Mouse (Mus musculus) left cerebral cortex, adult 18-20 months (tissue): ENCODE measurements around the gene Igsf11. TPM values are rescaled to one million over a fixed set of nuclear protein-coding genes. Genes with fewer than 3 reads are reported as not detected.

ENCODE experiments used
- DNase-seq, 2 experiments: peaks; one replicate each; pipeline ENCODE4 v3.0.0; 2021 to 2022; ENCODE audit warnings: low spot score in 2 of 2, mixed read lengths in 1 of 2
- long read RNA-seq, 2 experiments: library from polyadenylated mRNA; stranded (forward); transcript quantifications; one replicate each; pipeline ENCODE4 v2.0.0; 2021
- total RNA-seq, 2 experiments: library from RNA; stranded (reverse); gene quantifications; 2 replicates each; pipeline ENCODE4 v1.2.3; 2021

Gene Igsf11
- total RNA-seq = 10 to 100 TPM; 39.0 to 41.5 TPM
- long read RNA-seq, experiment 1, transcript Igsf11-201 (7 exons, 3,443 nt) = major isoform, 36 of 46 reads
- long read RNA-seq, experiment 1, partial matches to known transcripts = 1 of 46 reads
- long read RNA-seq, experiment 1, other reads (novel, unspliced or antisense) = 8 of 46 reads
- long read RNA-seq, experiment 2, transcript Igsf11-201 (7 exons, 3,443 nt) = major isoform, 17 of 22 reads
- long read RNA-seq, experiment 2, partial matches to known transcripts = 0 of 22 reads
- long read RNA-seq, experiment 2, other reads (novel, unspliced or antisense) = 5 of 22 reads

DNA sequence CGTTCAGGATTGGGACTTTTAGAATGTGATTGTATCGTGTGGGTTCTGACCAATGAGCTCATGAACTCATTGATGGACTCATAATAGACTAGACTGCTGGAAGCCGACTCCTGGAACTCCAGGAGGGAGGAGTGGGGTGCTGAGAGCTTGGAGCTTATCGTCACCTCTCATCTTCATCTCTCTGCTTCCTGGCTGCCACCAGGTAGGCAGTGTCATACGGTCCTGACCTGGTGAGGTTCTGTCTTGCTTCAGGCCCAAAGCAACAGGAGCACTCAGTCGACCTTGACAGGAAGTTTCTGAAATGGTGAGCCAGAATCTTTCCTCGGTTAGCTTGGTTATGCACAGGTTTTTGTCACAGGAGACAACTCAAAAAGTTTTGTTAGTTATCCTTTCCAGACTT lies at the start of gene Igsf11:
Igsf11 (plus strand) TSS at position 301 of the 400 bp plus-strand sequence.
- no peak for DNase-seq

DNA sequence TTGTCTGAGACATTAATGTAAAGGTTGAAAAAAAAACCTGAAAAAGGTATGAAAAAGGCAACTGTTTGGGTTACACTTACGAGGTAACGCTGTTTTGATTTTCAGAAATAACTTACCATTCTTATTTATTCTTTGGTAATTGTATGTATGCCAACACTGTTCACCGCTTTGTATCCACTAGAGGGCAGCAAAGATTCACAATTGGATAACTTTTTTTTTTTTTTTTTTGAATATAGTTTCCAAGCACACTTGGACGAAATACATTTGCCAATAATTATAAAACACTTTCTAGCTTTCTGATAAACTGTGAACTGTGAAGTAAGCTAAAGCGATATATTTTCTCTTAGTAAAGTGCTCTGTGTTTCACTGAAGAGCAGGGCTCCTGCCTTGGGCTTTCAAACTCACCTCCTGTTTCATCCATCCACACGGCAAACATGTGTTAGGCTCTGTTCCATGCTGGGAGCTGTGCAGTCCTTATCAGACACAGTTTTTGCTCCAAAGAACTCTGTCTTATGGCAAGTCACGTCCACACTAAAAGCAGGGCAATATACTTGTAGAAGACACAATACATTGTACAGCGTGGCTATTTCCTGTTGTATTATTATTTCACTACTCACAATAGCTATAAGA lies 34.2 kb upstream of the Igsf11 start:
- DNase-seq = no peak

GRCm38 (mm10) chr16:38860548-38860947 lies 31.9 kb upstream of the Igsf11 start:
- DNase-seq = no peak

GRCm38 (mm10) chr16:38864358-38864757 lies 28.1 kb upstream of the Igsf11 start:
- no peak for DNase-seq

DNA sequence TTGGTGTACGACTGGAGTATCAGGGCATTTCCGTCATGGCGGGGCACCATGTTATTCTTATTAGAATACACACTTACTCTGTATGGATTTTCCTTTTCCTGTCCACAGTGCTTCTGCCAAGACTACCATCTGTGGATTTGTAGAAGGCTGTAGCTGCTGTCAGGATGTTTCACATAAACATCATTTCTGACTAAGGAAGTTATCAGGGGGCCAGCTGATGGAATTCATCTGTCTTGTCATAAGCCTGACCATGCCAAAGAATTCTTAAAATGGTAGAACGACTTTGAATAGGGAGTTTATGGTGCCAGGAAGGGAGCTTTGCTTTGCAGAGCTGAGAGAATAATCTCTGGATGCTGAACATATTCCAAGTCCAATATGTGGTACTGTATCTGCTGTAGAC lies 19.2 kb upstream of the Igsf11 start:
- peak; percentile 13 to 19 for DNase-seq

DNA sequence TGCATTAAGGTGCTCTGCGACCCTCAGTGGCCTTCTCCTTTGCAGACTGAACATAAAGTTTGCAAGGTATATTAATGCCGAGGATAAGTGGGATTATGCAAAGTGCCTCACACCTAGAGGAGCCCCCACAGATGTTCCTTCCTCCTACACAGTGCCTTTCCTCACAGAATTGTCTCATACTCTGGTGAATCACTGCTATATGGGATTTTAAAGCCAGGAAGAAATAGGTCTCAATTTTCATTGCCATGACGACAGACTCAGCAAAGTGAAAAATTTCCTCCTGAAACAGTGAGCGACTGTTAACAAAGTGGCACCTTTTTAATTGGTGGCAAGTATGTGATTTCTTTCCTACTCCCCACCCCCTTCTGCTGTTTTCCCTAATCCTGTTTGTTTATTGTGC lies 18.0 kb upstream of the Igsf11 start:
- DNase-seq = peak; percentile 39 to 44

- no peak for DNase-seq
These were observed 6.5 kb downstream of the Igsf11 start for GRCm38 (mm10) chr16:38898816-38899425.

DNA sequence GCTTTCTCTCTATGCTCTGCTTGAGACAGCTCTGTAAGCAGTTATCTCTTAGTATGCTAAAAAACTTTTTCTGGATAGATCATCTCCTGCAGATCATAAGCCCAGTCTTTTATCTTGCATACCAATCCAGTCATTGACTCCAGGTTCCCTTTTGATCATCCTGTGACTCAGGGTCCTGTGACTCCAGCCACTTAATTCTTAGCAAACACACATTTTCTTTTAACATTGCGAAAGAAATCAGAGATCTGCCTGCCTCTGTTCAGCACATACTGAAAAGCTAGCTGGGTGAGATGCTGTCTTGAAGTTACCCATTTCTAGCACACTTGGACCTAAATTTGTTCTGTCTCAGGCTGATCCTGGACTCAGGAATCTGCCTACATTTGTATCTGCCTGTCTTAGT lies 7.6 kb downstream of the Igsf11 start:
- no peak for DNase-seq

DNA sequence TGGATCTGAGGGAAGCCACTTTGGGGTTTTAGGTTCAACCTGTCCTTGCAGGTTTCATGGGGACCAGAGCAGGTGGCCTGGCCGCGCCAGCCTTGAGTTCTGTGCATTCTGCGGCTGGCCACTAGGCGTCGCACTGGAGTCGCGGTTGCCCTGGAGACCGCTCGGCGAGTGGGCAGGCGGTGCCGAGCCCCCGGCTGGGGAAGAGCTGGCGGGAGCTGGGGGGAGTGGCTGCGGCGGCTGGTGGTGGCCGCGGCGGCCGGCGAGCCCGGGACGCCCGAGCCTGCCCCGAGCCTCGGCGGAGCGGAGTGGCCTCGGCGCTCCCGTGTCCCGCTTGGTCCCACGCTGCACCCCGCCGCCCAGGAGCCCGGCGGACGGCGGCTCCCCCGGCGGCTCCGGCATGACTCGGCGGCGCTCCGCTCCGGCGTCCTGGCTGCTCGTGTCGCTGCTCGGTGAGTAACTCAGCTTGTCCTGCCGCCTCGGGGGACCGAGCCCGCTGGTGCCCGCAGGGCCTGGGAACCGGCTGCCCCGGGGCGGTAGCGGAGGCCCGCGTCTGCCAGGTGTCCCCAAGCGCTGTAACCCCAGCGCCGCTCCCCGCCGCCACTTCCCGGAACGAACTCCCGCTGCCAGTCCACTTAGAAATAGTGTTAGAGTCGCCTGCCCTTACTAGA lies 9.8 kb downstream of the Igsf11 start:
- peak; percentile 93 to 94 for DNase-seq

DNA sequence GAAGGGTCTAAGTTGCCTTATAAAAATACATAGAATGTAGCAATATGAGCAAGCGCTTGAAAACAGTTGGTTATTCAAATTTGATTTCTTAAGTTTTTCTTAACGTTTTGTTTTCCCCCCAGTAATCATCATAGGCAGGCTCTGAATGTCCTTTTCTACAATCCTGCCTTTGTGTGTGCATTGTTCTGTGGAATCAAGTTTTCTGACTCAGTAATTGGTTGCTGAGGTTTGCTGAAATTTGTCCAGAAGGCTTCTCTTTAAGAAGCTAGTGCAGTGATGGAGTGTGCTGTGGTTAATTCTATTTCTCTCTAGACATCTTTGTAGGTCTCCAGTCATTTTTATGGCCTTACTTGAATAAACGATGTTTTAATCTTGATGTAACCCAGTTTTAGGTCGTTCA lies 10.5 kb downstream of the Igsf11 start:
- no peak for DNase-seq

DNA sequence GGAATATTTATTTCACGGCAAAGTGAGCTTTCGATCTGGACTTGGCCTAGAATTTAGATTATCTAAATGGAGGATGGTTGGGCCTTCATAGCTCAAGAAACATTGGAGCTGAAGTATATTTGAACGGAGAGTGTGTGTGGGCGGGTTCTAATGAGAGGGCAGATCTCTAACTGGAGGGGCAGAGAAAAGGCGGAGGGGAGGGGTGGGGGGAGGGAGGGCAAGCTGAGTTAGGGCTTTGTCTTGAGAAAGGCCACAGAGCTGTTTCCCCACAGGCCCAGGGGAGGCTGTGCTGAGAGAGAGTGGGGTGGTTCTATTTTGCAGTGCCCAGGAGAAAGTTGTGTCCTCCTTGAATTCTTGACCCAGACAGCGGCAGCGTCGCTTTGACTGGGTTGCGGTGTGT lies 11.7 kb downstream of the Igsf11 start:
- DNase-seq = no peak

GRCm38 (mm10) chr16:38905911-38906310 lies 13.4 kb downstream of the Igsf11 start:
- no peak for DNase-seq

- no peak for DNase-seq
These were observed 15.8 kb downstream of the Igsf11 start for GRCm38 (mm10) chr16:38908304-38908703.

GRCm38 (mm10) chr16:38909506-38909905 lies 17.0 kb downstream of the Igsf11 start:
- peak in 1 of 2 experiments; percentile 0 for DNase-seq

DNA sequence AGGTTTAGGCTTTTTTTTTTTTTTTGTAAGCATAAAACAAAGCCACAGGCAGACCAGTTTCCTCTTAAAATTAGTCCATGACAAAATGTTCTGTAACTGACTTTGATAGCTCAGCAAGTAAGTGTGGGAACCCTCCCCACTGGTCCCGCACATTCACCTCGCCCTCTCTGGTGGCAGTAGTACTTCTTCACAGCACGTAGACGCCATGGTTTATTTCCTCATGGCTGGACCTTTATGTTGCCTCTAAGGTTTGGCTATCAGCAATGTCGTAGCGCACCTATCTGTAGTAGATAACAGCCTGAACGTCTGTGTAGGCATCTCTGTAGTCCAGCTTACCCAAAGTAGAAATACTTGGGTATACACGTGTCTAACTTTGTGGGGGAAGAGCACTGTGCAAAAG lies 17.6 kb downstream of the Igsf11 start:
- DNase-seq = peak in 1 of 2 experiments; percentile 1

GRCm38 (mm10) chr16:38915451-38915850 lies 23.0 kb downstream of the Igsf11 start:
- no peak for DNase-seq

GRCm38 (mm10) chr16:38916053-38916786 lies 23.7 kb downstream of the Igsf11 start:
- no peak for DNase-seq

DNA sequence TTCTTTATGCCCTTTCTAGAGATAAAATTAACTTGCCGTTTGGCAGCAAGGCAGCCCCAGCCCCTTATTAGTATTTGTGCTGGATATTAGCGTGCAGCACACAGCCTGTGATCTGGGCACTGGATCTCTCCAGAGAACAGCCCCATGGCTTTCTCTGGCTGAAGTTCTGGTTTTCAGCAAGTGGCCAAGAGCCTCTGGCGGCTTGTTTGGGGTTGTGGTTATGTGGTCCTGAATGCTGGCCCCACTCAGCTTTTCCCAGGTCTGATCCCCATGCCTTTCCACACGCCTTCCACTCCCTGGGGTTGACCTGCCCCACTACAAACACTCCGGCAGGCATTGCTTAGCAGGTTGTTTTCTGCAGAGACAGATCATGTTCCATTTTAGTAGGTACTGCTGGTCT lies 24.4 kb downstream of the Igsf11 start:
- DNase-seq = no peak

DNA sequence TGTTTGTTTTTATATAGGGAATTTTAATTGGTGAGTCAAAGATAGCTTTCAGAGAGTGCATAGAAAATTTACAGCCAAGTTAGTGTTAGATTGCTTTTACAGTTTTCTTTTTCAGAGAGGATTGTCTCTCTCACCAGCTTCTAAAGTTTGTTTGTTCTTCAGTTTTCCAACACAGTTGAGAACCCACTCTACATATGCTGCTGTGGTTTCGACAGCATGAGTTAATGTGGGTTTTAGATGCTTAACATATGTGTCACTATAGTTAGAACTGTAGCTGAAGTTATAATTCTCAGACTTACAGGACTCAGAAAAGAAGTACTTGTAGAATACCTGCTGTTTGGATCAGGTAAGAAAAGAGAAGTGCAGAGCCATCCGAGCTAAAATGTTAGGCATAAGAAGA lies 25.6 kb downstream of the Igsf11 start:
- no peak for DNase-seq

DNA sequence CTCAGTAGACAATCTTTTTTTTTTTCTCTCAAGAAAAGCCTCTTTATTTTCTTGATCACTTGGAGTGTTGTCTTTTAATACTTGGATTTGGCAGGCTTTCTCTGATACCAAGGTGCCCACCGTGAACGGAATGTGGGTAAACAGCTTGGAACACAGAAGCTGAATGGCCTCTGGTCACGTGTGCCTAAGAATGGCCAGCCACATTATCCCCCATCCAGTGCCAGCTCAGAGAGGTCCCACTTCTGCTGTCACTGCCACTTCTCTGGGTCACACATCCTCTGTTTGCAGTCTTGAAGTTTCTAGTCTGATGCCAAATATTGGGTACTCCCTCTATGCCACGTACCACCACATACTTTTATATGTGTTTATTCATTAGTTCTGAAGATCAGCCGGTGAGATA lies 28.0 kb downstream of the Igsf11 start:
- DNase-seq = no peak

DNA sequence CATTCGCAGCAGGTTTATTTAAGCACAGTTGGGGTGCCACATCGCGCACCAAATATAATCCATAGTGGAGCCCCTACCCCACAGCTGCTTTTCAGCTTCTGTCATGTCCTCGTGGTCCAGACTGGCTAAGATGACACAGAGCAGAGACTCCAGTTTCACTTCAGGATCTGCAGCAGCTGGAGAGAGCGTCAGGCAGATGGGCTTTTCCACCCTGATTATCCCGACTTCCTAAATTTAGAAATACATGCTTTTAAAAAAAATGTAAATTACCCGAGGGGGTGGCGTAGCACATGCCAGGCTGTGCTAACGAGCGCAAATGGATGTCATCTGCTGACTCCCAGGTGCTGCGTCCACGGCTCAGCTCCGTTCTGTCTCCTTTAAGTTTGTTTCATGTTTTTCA lies 32.5 kb downstream of the Igsf11 start:
- peak; percentile 48 to 75 for DNase-seq
